In the genomic region with DNA sequence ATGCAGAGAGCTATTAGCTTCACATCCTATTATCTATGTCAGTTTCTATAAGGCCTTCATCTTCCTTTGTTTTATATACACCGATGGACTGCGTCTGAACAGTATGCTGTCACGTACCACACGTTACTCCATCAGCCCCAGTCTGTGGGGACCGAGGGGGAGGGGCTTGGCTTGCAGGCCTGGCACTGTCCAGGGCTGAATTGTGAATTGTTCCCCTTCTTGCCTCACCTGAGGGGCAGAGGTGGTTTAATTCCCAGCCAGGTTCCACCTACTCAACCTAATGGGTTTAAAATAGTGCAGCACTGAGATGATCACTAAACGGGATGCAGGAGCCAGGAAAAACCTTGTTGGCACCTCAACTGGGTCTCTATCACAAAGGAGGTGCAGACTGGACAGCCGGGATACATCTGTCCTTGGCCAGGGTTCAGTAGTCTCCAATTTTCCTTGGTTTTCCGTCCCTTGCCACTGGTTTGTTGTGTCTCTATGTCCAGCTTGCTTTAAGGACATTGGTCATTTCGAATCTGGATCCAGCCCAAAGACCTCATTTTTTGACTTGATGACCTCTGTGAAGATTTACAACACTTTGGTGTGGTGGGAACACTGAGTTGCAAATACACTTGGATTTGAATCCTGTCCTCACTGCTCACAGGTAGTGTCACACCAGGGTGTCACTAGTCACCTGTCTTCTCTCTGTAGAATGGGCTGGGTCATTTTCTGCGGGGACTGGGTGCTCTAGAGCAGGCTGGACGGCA, we compare ENCODE assay signal across 11 mouse cellular contexts.
"Had no signal": no experiment of that assay in that cellular context is flagged by ENCODE, and none has a peak within 500 bp of the region (broad histone marks: within the 10 kb centered on the region; RNA-seq: fewer than 3 reads in every experiment).

No protein-coding gene starts in this region.

- H3K36me3 ChIP-seq: limb, embryonic 13.5 days; liver, embryonic 12.5 days; midbrain, embryonic 10.5 days; neural tube, embryonic 15.5 days had no signal

- DNase-seq: kidney, postnatal 10 days; kidney, postnatal 4 days; left cerebral cortex, postnatal 4 days; midbrain, embryonic 14.5 days; right cerebral cortex, adult 18-20 months; right cerebral cortex, postnatal 25 days; thymus, postnatal 36 days had no signal

- H3K27ac ChIP-seq: limb, embryonic 13.5 days; liver, embryonic 12.5 days; midbrain, embryonic 10.5 days had no signal

- ATAC-seq: liver, embryonic 12.5 days had no signal

- H3K27me3 ChIP-seq: limb, embryonic 13.5 days; liver, embryonic 12.5 days; neural tube, embryonic 15.5 days had no signal

- H3K4me3 ChIP-seq: limb, embryonic 13.5 days; midbrain, embryonic 10.5 days; neural tube, embryonic 15.5 days had no signal

- H3K9me3 ChIP-seq: limb, embryonic 13.5 days; liver, embryonic 12.5 days; midbrain, embryonic 10.5 days; neural tube, embryonic 15.5 days had no signal
